Mouse (Mus musculus): ENCODE measurements around the gene Lrrc1. TPM values are rescaled to one million over a fixed set of nuclear protein-coding genes. Genes with fewer than 3 reads are reported as not detected.
A peak's percentile ranks its signal among the peaks of the same experiment; 100 is the strongest.

Lrrc1 gene
- polyA plus RNA-seq, 1 experiment from 2014 or later: 18.9 TPM

DNA sequence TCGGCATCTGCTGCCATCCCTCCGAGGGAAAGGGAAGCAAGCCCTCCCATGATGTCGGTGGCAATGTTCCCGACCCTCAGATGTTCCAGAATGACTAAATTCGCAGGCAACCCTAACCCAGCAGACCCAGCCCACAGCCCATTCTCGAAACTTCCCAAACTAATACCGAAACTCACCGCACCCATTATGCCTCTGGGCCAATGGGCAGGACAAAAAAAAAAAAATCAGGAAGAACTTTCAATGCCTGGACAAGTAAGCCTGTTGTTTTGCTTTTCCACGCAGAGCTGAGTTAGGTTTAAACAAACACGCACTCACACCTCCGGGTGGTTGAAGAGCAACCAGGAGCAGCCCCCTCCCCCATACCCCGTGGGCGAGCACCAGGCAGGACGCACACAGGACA is 118.6 kb downstream of the Lrrc1 start:
- Histone ChIP-seq H3K9me3 (ENCODE audit: control insufficient read depth, low read length) (no peaks in the 10 kb centered on the region), H3K27ac (replicated peaks in 1 of 2; ENCODE audit: control insufficient read depth in 1 of 2, insufficient read depth in 1 of 2, low read depth in 2 of 2, low read length in 2 of 2) (no peak overlapping the region), H3K4me3 (ENCODE audit: control insufficient read depth in 1 of 2, insufficient read depth in 1 of 2, low read depth in 1 of 2, low read length in 2 of 2) (no peak overlapping the region), H3K9ac (ENCODE audit: low read length) (no peak overlapping the region), H3K4me2 (ENCODE audit: low read length) (no peak overlapping the region), H3K27me3 (ENCODE audit: control insufficient read depth, insufficient read depth, low read length) (no peaks in the 10 kb centered on the region), H3K4me1 (ENCODE audit: control insufficient read depth in 2 of 2, insufficient read depth in 2 of 2, low read length in 2 of 2) (peaks cover 30 to 32% of the 10 kb centered on the region in 2 experiments), H3K36me3 (ENCODE audit: control insufficient read depth, insufficient read depth, low read length) (peaks cover 6% of the 10 kb centered on the region)
- WGBS: 71% methylated on average over 14 of the region's 14 CpGs
- ATAC-seq (ENCODE audit: insufficient number of reproducible peaks, insufficient read depth, low FRiP score, low read depth): no peak

DNA sequence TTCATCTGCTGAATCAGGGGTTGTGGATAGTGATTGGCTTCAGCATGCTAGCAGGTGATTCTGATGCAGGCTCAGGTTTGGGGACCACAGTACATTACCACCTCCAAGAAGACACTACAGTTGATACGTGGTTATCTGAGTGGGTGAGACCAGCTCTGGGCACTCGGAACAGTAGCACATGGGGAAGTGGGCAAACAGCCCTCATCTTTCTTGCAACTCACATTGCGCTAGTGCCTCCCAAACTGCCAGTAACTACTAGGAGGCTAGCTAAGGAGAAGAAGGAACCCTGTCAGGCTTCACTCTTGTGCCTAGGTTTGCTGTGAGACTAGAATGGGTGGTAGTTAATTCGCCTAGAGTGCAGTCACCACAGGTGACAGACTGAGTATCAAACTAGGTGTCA is 119.1 kb downstream of the Lrrc1 start:
- H3K4me1 ChIP-seq (ENCODE audit: control insufficient read depth in 2 of 2, insufficient read depth in 2 of 2, low read length in 2 of 2): peaks cover 30 to 32% of the 10 kb centered on the region in 2 experiments
- no peaks in the 10 kb centered on the region for H3K27me3 ChIP-seq (ENCODE audit: control insufficient read depth, insufficient read depth, low read length)
- H3K9ac ChIP-seq (ENCODE audit: low read length): no peak overlapping the region
- no peaks in the 10 kb centered on the region for H3K9me3 ChIP-seq (ENCODE audit: control insufficient read depth, low read length)
- WGBS: 84% methylated on average over 4 of the region's 4 CpGs
- no peak overlapping the region for H3K4me2 ChIP-seq (ENCODE audit: low read length)
- ATAC-seq (ENCODE audit: insufficient number of reproducible peaks, insufficient read depth, low FRiP score, low read depth): no peak
- peaks cover under 1% of the 10 kb centered on the region; the same call in 1 of the 2 replicates for H3K36me3 ChIP-seq (ENCODE audit: control insufficient read depth, insufficient read depth, low read length)
- H3K4me3 ChIP-seq (ENCODE audit: control insufficient read depth in 1 of 2, insufficient read depth in 1 of 2, low read depth in 1 of 2, low read length in 2 of 2): no peak overlapping the region
- H3K27ac ChIP-seq (replicated peaks in 1 of 2; ENCODE audit: control insufficient read depth in 1 of 2, insufficient read depth in 1 of 2, low read depth in 2 of 2, low read length in 2 of 2): no peak overlapping the region

DNA sequence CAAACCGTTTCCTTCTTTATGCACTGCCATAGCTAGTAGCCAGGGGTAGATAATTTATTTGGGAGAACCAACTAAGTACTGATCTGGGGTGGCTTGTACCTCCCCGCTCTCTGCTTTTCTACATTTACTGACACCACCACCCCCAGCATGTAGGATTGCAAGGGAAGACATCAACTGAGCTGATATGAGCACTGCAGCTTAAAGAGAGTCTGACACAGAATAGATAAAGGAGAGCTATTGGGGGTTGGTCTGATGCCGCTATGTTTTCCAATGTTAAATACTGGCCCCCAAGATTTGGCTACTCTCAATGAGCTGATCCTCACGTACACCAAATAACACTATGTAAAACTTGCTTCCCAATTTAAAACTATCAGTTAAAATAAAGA is 124.5 kb downstream of the Lrrc1 start:
- Histone ChIP-seq H3K9me3 (ENCODE audit: control insufficient read depth, low read length) (no peaks in the 10 kb centered on the region), H3K4me1 (ENCODE audit: control insufficient read depth in 2 of 2, insufficient read depth in 2 of 2, low read length in 2 of 2) (peaks cover 7 to 24% of the 10 kb centered on the region in 2 experiments), H3K36me3 (ENCODE audit: control insufficient read depth, insufficient read depth, low read length) (no peaks in the 10 kb centered on the region), H3K9ac (ENCODE audit: low read length) (no peak overlapping the region), H3K27ac (replicated peaks in 1 of 2; ENCODE audit: control insufficient read depth in 1 of 2, insufficient read depth in 1 of 2, low read depth in 2 of 2, low read length in 2 of 2) (0 out of 4 replicates have a peak overlapping the region, but pooled peaks of 1 of the 2 experiments have one; percentile 83), H3K27me3 (ENCODE audit: control insufficient read depth, insufficient read depth, low read length) (no peaks in the 10 kb centered on the region), H3K4me3 (ENCODE audit: control insufficient read depth in 1 of 2, insufficient read depth in 1 of 2, low read depth in 1 of 2, low read length in 2 of 2) (no peak overlapping the region), H3K4me2 (ENCODE audit: low read length) (no peak overlapping the region)
- ATAC-seq (ENCODE audit: insufficient number of reproducible peaks, insufficient read depth, low FRiP score, low read depth): no peak
- 72% methylated on average over 4 of the region's 4 CpGs for WGBS

DNA sequence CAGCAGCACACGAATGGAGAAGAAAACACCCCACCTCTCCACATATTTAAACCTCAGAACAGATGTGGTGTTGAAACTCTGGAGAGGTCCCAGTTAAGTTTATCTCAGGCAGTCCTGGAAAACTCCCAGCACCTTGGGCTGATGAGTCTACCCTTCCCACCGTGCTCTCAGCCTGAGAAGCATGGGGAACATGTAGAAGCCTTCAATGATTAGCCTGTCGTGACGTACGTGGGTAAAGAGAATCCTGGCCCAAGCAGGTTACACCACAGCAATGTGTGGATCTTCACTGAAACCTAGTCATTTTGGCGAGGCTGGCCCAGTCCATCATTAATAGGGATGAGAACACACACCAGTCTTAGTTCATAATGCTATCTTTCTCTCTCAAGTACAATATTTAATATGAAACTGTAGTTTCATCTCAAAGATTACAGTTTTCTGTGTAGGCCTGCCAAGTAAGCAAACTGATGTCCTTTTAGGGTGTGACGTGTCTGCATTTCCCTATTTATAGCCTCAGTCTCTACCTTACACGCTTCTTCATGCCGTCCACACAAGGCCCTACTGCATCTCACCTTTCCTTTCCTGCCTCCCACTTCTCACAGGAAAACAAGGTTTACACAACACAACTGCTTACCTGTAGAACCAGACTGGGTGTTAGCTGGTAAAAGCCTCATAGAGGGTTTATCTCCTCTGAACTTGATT is 125.0 kb downstream of the Lrrc1 start:
- no peak overlapping the region for H3K4me3 ChIP-seq (ENCODE audit: control insufficient read depth in 1 of 2, insufficient read depth in 1 of 2, low read depth in 1 of 2, low read length in 2 of 2)
- H3K9me3 ChIP-seq (ENCODE audit: control insufficient read depth, low read length): no peaks in the 10 kb centered on the region
- H3K4me1 ChIP-seq (ENCODE audit: control insufficient read depth in 2 of 2, insufficient read depth in 2 of 2, low read length in 2 of 2): peaks cover 7 to 24% of the 10 kb centered on the region in 2 experiments
- 35% methylated on average over 9 of the region's 9 CpGs for WGBS
- H3K36me3 ChIP-seq (ENCODE audit: control insufficient read depth, insufficient read depth, low read length): no peaks in the 10 kb centered on the region
- H3K4me2 ChIP-seq (ENCODE audit: low read length): peak overlapping the region; percentile 13; the same call in 1 of the 2 replicates
- ATAC-seq (ENCODE audit: insufficient number of reproducible peaks, insufficient read depth, low FRiP score, low read depth): peak; percentile 66; the same call in 1 of the 2 replicates
- peak overlapping the region; percentile 21 to 83; a peak in 2 of 4 replicates for H3K27ac ChIP-seq (replicated peaks in 1 of 2; ENCODE audit: control insufficient read depth in 1 of 2, insufficient read depth in 1 of 2, low read depth in 2 of 2, low read length in 2 of 2)
- no peaks in the 10 kb centered on the region for H3K27me3 ChIP-seq (ENCODE audit: control insufficient read depth, insufficient read depth, low read length)
- no peak overlapping the region for H3K9ac ChIP-seq (ENCODE audit: low read length)

DNA sequence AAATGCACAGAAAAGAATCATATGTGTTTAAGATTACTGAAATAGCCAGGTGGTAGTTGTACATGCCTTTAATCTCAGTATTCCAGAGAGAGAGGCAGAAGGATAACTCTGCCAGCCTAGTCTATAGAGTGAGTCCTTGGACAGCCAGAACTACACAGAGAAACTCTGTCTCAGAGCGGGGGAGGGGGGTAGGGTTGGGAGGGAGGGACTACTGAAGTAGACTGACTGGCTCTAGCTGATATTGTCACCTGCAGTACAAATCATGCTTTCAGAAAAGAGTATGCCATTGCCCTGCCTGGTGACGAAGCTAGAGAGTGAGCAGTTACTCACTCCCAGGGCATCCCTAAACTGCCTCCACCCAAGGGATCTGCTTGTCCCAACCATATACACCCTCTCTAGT is 125.9 kb downstream of the Lrrc1 start:
- H3K4me1 ChIP-seq (ENCODE audit: control insufficient read depth in 2 of 2, insufficient read depth in 2 of 2, low read length in 2 of 2): peaks cover 12 to 30% of the 10 kb centered on the region in 2 experiments
- no peaks in the 10 kb centered on the region for H3K36me3 ChIP-seq (ENCODE audit: control insufficient read depth, insufficient read depth, low read length)
- no peak overlapping the region for H3K4me3 ChIP-seq (ENCODE audit: control insufficient read depth in 1 of 2, insufficient read depth in 1 of 2, low read depth in 1 of 2, low read length in 2 of 2)
- peak overlapping the region; percentile 13; the same call in 1 of the 2 replicates for H3K4me2 ChIP-seq (ENCODE audit: low read length)
- WGBS: 46% methylated on average over 2 of the region's 2 CpGs
- H3K27ac ChIP-seq (replicated peaks in 1 of 2; ENCODE audit: control insufficient read depth in 1 of 2, insufficient read depth in 1 of 2, low read depth in 2 of 2, low read length in 2 of 2): peak overlapping the region; percentile 73 to 83
- H3K9me3 ChIP-seq (ENCODE audit: control insufficient read depth, low read length): no peaks in the 10 kb centered on the region
- H3K27me3 ChIP-seq (ENCODE audit: control insufficient read depth, insufficient read depth, low read length): no peaks in the 10 kb centered on the region
- H3K9ac ChIP-seq (ENCODE audit: low read length): no peak overlapping the region
- 0 out of 2 replicates have a peak, but pooled peaks have one; percentile 44 for ATAC-seq (ENCODE audit: insufficient number of reproducible peaks, insufficient read depth, low FRiP score, low read depth)

DNA sequence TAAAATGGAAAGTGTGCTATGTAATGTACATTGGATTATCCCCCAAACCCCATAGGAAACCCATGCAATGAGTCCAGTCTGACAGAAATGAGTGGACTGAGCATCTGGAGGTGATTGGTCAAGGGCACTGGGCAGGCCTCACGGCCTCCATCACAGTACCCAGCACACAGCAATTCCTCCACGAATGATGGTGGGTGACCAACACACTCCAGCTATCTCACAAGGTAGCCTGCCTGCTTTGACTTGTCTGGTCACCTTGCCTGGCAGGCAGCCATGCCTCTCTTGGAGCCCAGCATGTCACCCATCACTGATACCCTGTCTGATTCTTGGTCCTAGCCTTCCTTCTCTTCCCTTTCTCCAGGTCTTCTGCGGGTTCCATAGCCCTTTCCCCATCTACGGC is 128.2 kb downstream of the Lrrc1 start:
- no peak for ATAC-seq (ENCODE audit: insufficient number of reproducible peaks, insufficient read depth, low FRiP score, low read depth)
- Histone ChIP-seq H3K27me3 (ENCODE audit: control insufficient read depth, insufficient read depth, low read length) (no peaks in the 10 kb centered on the region), H3K27ac (replicated peaks in 1 of 2; ENCODE audit: control insufficient read depth in 1 of 2, insufficient read depth in 1 of 2, low read depth in 2 of 2, low read length in 2 of 2) (no peak overlapping the region), H3K4me3 (ENCODE audit: control insufficient read depth in 1 of 2, insufficient read depth in 1 of 2, low read depth in 1 of 2, low read length in 2 of 2) (no peak overlapping the region), H3K9ac (ENCODE audit: low read length) (no peak overlapping the region), H3K9me3 (ENCODE audit: control insufficient read depth, low read length) (no peaks in the 10 kb centered on the region), H3K36me3 (ENCODE audit: control insufficient read depth, insufficient read depth, low read length) (no peaks in the 10 kb centered on the region), H3K4me2 (ENCODE audit: low read length) (no peak overlapping the region), H3K4me1 (ENCODE audit: control insufficient read depth in 2 of 2, insufficient read depth in 2 of 2, low read length in 2 of 2) (peaks cover 20 to 47% of the 10 kb centered on the region in 2 experiments)
- 85% methylated on average over 4 of the region's 4 CpGs for WGBS

DNA sequence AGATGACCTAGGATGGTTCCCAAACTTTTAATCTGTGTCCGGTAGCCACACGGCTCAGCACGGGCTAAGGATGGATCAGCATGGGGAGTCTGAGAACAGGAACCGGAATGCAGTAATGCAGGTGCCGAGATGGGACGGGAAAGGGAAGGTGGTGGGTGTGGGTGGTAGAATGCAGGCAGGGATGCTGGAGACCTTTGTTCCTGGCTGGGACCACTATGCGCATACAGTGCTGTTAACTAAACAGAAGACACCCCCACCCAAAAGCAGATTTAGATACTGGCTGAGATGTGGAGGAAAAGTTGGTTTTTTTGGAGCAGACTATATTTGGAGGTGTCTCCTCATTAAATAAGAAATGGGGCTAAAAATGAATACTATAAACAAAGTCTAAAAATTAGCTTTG is 128.7 kb downstream of the Lrrc1 start:
- peaks cover 21 to 52% of the 10 kb centered on the region in 2 experiments for H3K4me1 ChIP-seq (ENCODE audit: control insufficient read depth in 2 of 2, insufficient read depth in 2 of 2, low read length in 2 of 2)
- no peak for ATAC-seq (ENCODE audit: insufficient number of reproducible peaks, insufficient read depth, low FRiP score, low read depth)
- WGBS: 95% methylated on average over 7 of the region's 7 CpGs
- H3K27me3 ChIP-seq (ENCODE audit: control insufficient read depth, insufficient read depth, low read length): no peaks in the 10 kb centered on the region
- no peak overlapping the region for H3K27ac ChIP-seq (replicated peaks in 1 of 2; ENCODE audit: control insufficient read depth in 1 of 2, insufficient read depth in 1 of 2, low read depth in 2 of 2, low read length in 2 of 2)
- no peak overlapping the region for H3K4me3 ChIP-seq (ENCODE audit: control insufficient read depth in 1 of 2, insufficient read depth in 1 of 2, low read depth in 1 of 2, low read length in 2 of 2)
- H3K4me2 ChIP-seq (ENCODE audit: low read length): no peak overlapping the region
- no peaks in the 10 kb centered on the region for H3K36me3 ChIP-seq (ENCODE audit: control insufficient read depth, insufficient read depth, low read length)
- no peak overlapping the region for H3K9ac ChIP-seq (ENCODE audit: low read length)
- H3K9me3 ChIP-seq (ENCODE audit: control insufficient read depth, low read length): no peaks in the 10 kb centered on the region

Data from heart, embryonic 14.5 days (tissue).